8 mouse cellular contexts compared by ENCODE assay signal in the genomic region with DNA sequence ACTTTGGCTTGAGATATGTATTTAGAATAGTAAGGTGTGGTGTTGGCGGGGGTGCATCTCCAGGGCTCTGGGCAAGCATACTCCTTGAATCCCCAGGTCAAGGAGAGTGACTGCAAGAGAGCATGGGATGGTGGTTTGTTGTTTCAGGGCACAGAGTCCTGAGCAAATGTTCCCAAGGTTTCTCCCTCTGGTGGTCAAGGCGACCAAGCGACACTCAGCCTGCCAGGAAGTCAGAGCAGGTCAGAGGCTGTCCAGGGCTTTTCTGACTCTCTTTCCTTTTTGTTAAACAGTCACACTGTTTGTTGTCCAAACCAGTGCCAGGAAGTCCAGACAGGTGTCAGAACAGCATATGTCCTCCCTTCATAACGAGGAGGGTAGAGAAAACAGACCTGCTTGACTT. TPM values are rescaled to one million over a fixed set of nuclear protein-coding genes. Genes with fewer than 3 reads are reported as not detected.
DNase-seq lines count a peak whose midpoint lies in the region; ATAC-seq and TF ChIP-seq lines count a peak whose summit lies in the region.
"Had no signal": no experiment of that assay in that cellular context is flagged by ENCODE, and none has a peak within 500 bp of the region (broad histone marks: within the 10 kb centered on the region; RNA-seq: fewer than 3 reads in every experiment).

A gene (minus strand): TSS at position 145 of the 400 bp plus-strand sequence.

- 60% methylated on average over 4 of the region's 4 CpGs for WGBS in hindbrain, embryonic 10.5 days
- WGBS in hindbrain, embryonic 11.5 days: 63% methylated on average over 4 of the region's 4 CpGs

- H3K9me3 ChIP-seq in hindbrain, embryonic 10.5 days: no peaks in the 10 kb centered on the region
- no peaks in the 10 kb centered on the region for H3K9me3 ChIP-seq in hindbrain, embryonic 11.5 days (ENCODE audit: control insufficient read depth, low read length)
- no peaks in the 10 kb centered on the region for H3K9me3 ChIP-seq in ES-E14 (ENCODE audit: control insufficient read depth, insufficient read depth, low read depth, low read length)

- no peak within 1 kb of the TSS for H3K9ac ChIP-seq in hindbrain, embryonic 11.5 days (ENCODE audit: low read depth, low read length)
- H3K9ac ChIP-seq in ES-E14 (ENCODE audit: insufficient read depth, low read depth, low read length, poor library complexity, severe bottlenecking): no peak within 1 kb of the TSS

- H3K4me3 ChIP-seq in hindbrain, embryonic 10.5 days: no peak within 1 kb of the TSS
- H3K4me3 ChIP-seq in hindbrain, embryonic 11.5 days (ENCODE audit: low read depth, low read length): no peak within 1 kb of the TSS
- peak within 1 kb of the TSS in 1 of 2 experiments; percentile 8; a peak in 1 of 4 replicates for H3K4me3 ChIP-seq in ES-E14 (ENCODE audit: insufficient read depth in 1 of 2, low read depth in 1 of 2, low read length in 2 of 2, poor library complexity in 1 of 2, severe bottlenecking in 1 of 2)

- peak; percentile 20 for DNase-seq in hindbrain, embryonic 10.5 days (ENCODE audit: low spot score)
- no peak for DNase-seq in hindbrain, embryonic 11.5 days (ENCODE audit: low spot score)
- peak; percentile 22 for DNase-seq in ES-E14 (ENCODE audit: low read depth, low spot score)
- peak; percentile 43 for DNase-seq in brain, adult 2 months (ENCODE audit: low read depth, low spot score)
- DNase-seq in kidney, postnatal 4 days: peak; percentile 38 to 56
- DNase-seq in layer of hippocampus, adult 9-10 months (ENCODE audit: low spot score): no peak
- DNase-seq in thymus, postnatal 25 days: no peak

- no peak within 1 kb of the TSS for H3K4me2 ChIP-seq in hindbrain, embryonic 11.5 days (replicated peaks; ENCODE audit: low read depth, low read length)

- H3K4me1 ChIP-seq in hindbrain, embryonic 10.5 days (replicated peaks): no peaks in the 10 kb centered on the region
- H3K4me1 ChIP-seq in hindbrain, embryonic 11.5 days (replicated peaks; ENCODE audit: control insufficient read depth, insufficient read depth, low read length): no peaks in the 10 kb centered on the region
- H3K4me1 ChIP-seq in ES-E14 (ENCODE audit: control insufficient read depth in 2 of 2, insufficient read depth in 2 of 2, low read length in 2 of 2, poor library complexity in 1 of 2): no peaks in the 10 kb centered on the region

- no peak for ATAC-seq in hindbrain, embryonic 11.5 days (ENCODE audit: low FRiP score)
- ATAC-seq: activated CD4-positive, CD25-positive, alpha-beta regulatory T cell, adult 4 months had no signal

- no peaks in the 10 kb centered on the region for H3K27me3 ChIP-seq in hindbrain, embryonic 10.5 days (ENCODE audit: insufficient read depth, poor library complexity, severe bottlenecking)
- H3K27me3 ChIP-seq in hindbrain, embryonic 11.5 days (ENCODE audit: control insufficient read depth, insufficient read depth, low read length): 0 out of 2 replicates have a peak, but pooled peaks cover 2% of the 10 kb centered on the region

- H3K27ac ChIP-seq in hindbrain, embryonic 10.5 days: no peak within 1 kb of the TSS
- H3K27ac ChIP-seq in hindbrain, embryonic 11.5 days (ENCODE audit: low read depth, low read length): no peak within 1 kb of the TSS
- no peak within 1 kb of the TSS for H3K27ac ChIP-seq in ES-E14 (ENCODE audit: insufficient read depth, low read depth, low read length, poor library complexity, severe bottlenecking)

- no peaks in the 10 kb centered on the region for H3K36me3 ChIP-seq in hindbrain, embryonic 10.5 days
- H3K36me3 ChIP-seq in hindbrain, embryonic 11.5 days (ENCODE audit: control insufficient read depth, insufficient read depth, low read length): no peaks in the 10 kb centered on the region
- no peaks in the 10 kb centered on the region for H3K36me3 ChIP-seq in ES-E14 (ENCODE audit: control insufficient read depth, insufficient read depth, low read length, poor library complexity, severe bottlenecking)

- in situ Hi-C loops in ES-E14 (cut with MboI; ENCODE audit: low sequenced_read_pairs in 2 of 2, unreplicated experiment in 2 of 2): no loop called here

TF ChIP-seq in ES-E14, 5 proteins besides CTCF, POLR2A, EP300 and RAD21:
- TF ChIP-seq ZNF384 (IDR thresholded peaks at IDR 0.05; ENCODE audit: low read depth, low read length) (no peak), HCFC1 (IDR thresholded peaks at IDR 0.05; ENCODE audit: borderline replicate concordance, insufficient read depth, low read length) (no peak), CHD2 (IDR thresholded peaks at IDR 0.05; ENCODE audit: low read depth, low read length) (no peak), MAFK (IDR thresholded peaks at IDR 0.05; ENCODE audit: insufficient read depth, low read depth, low read length) (no peak), ZC3H11A (IDR thresholded peaks at IDR 0.05; ENCODE audit: borderline replicate concordance, low read depth, low read length) (no peak)

RNA-seq across cellular contexts. Expression of the gene that starts here (rescaled TPM):
- polyA plus RNA-seq in hindbrain, embryonic 10.5 days (2016; fragmentation: Nextera tagmentation; extraction: Ambion mirVana): 0.10 and 0.11 TPM in 2 replicates
- polyA plus RNA-seq in hindbrain, embryonic 11.5 days (2014; fragmentation: Nextera tagmentation; extraction: Ambion mirVana): not detected in 2 replicates
- not detected in 2 replicates for total RNA-seq in ES-E14 (2012; rRNA removed)
- polyA plus RNA-seq: activated CD4-positive, CD25-positive, alpha-beta regulatory T cell, adult 4 months had no signal

Comparison
In these comparisons a context has a peak if more than half of its experiments do, and no peak if none do; other contexts are left out.
1. Peak in DNase-seq in hindbrain, embryonic 10.5 days; RNA of the gene not detected or under 1 TPM.
2. Peak in DNase-seq in ES-E14; RNA of the gene not detected or under 1 TPM.
3. DNase-seq: peak in brain, adult 2 months (single experiment) and kidney, postnatal 4 days (2 of 2); none in hindbrain, embryonic 11.5 days (single experiment), layer of hippocampus, adult 9-10 months (single experiment) and thymus, postnatal 25 days (single experiment).